Mouse (Mus musculus) bone marrow, adult 2 months (tissue): ENCODE results near the gene Rcsd1. TPM values are rescaled to one million over a fixed set of nuclear protein-coding genes. Genes with fewer than 3 reads are reported as not detected.

Source experiments
- H3K27ac ChIP-seq: fragments of 200-500 bp; 2 replicates; pipeline ENCODE4 v1.5.1; 2012; ENCODE audit warnings: low read depth, mild to moderate bottlenecking, control low read depth, inconsistent platforms, low read length; ENCODE audit not compliant: control insufficient read depth, poor library complexity, insufficient read depth
- H3K4me1 ChIP-seq: fragments of 200-500 bp; 2 replicates; pipeline ENCODE4 v1.6.1; 2011; ENCODE audit warnings: low read length; ENCODE audit not compliant: control insufficient read depth, insufficient read depth
- H3K4me3 ChIP-seq: fragments of 200-500 bp; replicated peaks from 2 replicates; pipeline ENCODE3; 2011; ENCODE audit warnings: mild to moderate bottlenecking, low read depth, low read length, control low read depth; ENCODE audit not compliant: control insufficient read depth
- CTCF ChIP-seq: fragments of 200-500 bp; IDR thresholded peaks from 2 replicates; pipeline ENCODE4 v1.5.1; 2011; ENCODE audit warnings: low read length, control low read depth; ENCODE audit not compliant: control insufficient read depth, insufficient read depth
- POLR2A ChIP-seq: fragments of 200-500 bp; IDR thresholded peaks from 2 replicates; pipeline ENCODE4 v1.6.1; 2011; ENCODE audit warnings: low read depth, mild to moderate bottlenecking, control low read depth, low read length, borderline replicate concordance; ENCODE audit not compliant: control insufficient read depth
- WGBS: fragments of 180-500 bp; shearing (Covaris S2); methylation state at CpG from one replicate; pipeline ENCODE4 v1.1.7; 2018; 5-methylcytosine and 5-hydroxymethylcytosine counted together
- polyA plus RNA-seq: library from polyadenylated mRNA; stranded (reverse); fragments of >200 nt; gene quantifications from 2 replicates; pipeline ENCODE4 v1.2.4, GENCODE M21; 2011; ENCODE audit warnings: low replicate concordance; ENCODE audit not compliant: missing spikeins, insufficient read depth, insufficient read length

Rcsd1 gene
- polyA plus RNA-seq, 1 experiment: 119 TPM

DNA sequence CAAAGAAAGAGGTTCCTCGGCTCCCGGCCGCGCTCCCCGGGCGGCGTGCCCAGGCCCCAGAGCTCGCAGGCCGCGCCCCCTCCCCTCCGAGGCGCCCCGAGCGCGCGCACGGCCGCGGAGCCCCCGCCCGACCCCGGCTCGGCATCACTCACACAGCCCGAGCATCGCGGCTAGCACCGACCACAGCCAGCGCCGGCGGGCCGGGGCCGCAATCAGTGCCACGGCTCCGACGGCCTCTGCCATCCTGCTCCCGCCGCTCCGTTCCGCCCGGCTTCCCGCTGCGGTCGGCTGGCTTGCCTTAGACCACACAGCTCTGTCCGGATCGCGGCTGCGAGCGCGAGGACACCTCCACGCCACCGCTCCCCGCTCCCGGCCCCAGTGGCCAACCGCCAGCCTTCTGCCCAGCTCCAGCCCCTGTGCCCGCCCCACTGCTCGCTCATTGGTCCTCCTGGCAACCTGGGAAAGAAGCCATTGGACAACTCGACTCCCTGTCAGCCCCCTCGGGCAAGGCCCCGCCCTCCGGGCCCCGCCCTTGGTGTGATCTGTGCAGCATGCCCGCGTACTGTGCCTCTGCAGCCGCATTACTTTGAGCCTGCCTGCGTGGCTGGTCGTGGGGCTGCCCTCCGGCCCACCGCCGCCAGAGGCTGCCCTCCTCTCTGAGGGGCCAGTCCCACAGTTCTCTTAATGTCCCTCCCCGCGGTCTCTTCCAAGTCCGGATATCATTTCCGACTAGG, 75.2 kb downstream of the Rcsd1 start, which contains the start of gene Mpzl1:
TSS of gene Mpzl1 (minus strand) at position 388 of the 734 bp plus-strand sequence.
- H3K4me3 ChIP-seq: peak within 1 kb of the TSS; percentile 86
- 0 out of 2 replicates have a peak, but pooled peaks have one; percentile 15 for TF ChIP-seq CTCF
- TF ChIP-seq POLR2A: peak; percentile 38; the same call in 1 of the 2 replicates
- H3K4me1 ChIP-seq: peaks cover 1% of the 10 kb centered on the region
- no peak within 1 kb of the TSS; the same call in 1 of the 2 replicates for H3K27ac ChIP-seq
- 1% methylated on average over 72 of the region's 73 CpGs for WGBS

DNA sequence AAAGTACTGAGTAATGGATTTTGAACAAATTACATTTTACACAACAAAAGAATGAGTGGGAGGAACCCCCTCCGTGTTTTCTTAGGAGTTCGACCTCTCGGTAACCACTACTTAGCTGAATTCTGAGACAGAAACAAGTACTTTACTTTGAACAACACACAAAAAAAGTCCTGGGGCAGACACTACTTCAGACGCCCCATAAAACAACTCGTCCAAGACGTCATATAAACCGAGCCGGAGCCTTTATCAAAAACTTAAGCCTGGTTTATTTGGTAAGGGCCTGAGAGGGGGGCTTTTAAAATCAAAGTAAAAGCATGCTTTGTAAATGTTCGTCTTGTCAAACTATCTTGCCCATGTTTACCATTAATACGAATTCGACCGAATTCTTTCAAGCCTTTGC, 76.2 kb downstream of the Rcsd1 start:
- no peak overlapping the region for H3K4me3 ChIP-seq
- H3K4me1 ChIP-seq: peaks cover 1% of the 10 kb centered on the region
- H3K27ac ChIP-seq: no peak overlapping the region
- no peak for TF ChIP-seq POLR2A
- no peak for TF ChIP-seq CTCF
- whole genome bisulfite sequencing: 50% methylated on average over 12 of the region's 12 CpGs

- Histone ChIP-seq H3K4me1 (peaks cover 1% of the 10 kb centered on the region), H3K4me3 (no peak overlapping the region), H3K27ac (no peak overlapping the region)
- WGBS: 67% methylated on average over 8 of the region's 8 CpGs
- TF ChIP-seq POLR2A (no peak), CTCF (no peak)
Measured at GRCm38 (mm10) chr1:165631136-165631535, 78.4 kb downstream of the Rcsd1 start.

DNA sequence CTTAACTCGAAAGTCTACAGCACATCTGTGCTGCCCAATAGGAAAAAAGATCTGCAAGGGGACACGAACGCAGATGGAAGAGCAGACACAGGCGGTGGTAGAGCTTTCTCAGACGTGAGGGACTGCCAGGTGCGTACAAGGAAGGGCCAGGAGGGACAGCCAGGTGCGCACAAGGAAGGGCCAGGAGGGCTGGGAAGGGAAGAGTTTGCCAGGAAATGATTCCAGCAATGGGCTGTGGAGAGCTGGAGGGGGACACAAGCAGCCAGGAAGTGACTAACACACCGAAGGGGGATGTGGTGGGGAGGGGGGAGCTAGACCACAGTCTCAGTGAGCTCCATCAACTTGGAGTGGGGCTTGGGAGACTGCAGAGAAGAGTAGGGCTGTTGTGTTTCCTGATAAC, 79.6 kb downstream of the Rcsd1 start:
- no peak overlapping the region for H3K4me3 ChIP-seq
- TF ChIP-seq CTCF (no peak), POLR2A (no peak)
- no peak overlapping the region for H3K27ac ChIP-seq
- 36% methylated on average over 8 of the region's 8 CpGs for WGBS
- peaks cover 3% of the 10 kb centered on the region for H3K4me1 ChIP-seq

GRCm38 (mm10) chr1:165628603-165629002, 81.0 kb downstream of the Rcsd1 start:
- H3K4me3 ChIP-seq: no peak overlapping the region
- H3K4me1 ChIP-seq: peaks cover 3% of the 10 kb centered on the region
- no peak for TF ChIP-seq POLR2A
- no peak for TF ChIP-seq CTCF
- no peak overlapping the region for H3K27ac ChIP-seq
- WGBS: 32% methylated on average over 1 of the region's 1 CpGs

- Histone ChIP-seq H3K4me1 (peaks cover 4% of the 10 kb centered on the region), H3K27ac (no peak overlapping the region; the same call in 1 of the 2 replicates), H3K4me3 (no peak overlapping the region)
- 56% methylated on average over 5 of the region's 5 CpGs for WGBS
- TF ChIP-seq POLR2A (no peak), CTCF (no peak)
Measured at GRCm38 (mm10) chr1:165625896-165626295, 83.7 kb downstream of the Rcsd1 start.

DNA sequence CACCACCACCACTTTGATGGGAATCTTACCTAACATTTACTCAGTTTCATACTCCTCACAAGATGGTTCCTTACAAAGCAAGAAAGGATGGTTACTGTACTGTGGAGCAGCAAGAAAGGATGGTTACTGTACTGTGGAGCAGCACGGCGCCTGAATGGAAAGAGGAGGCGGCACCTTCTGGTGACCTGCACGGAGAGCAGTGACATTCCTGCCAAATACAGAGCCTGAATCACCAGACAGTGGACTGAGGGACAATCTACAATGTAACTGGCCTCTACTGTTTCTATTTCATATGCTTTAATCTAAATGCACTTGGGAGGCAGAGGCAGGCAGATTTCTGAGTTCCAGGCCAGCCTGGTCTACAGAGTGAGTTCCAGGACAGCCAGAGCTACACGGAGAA, 84.5 kb downstream of the Rcsd1 start:
- WGBS: 83% methylated on average over 5 of the region's 5 CpGs
- TF ChIP-seq CTCF (no peak), POLR2A (no peak)
- H3K4me3 ChIP-seq: no peak overlapping the region
- H3K27ac ChIP-seq: peak overlapping the region; percentile 48; the same call in 1 of the 2 replicates
- peaks cover 4% of the 10 kb centered on the region for H3K4me1 ChIP-seq

DNA sequence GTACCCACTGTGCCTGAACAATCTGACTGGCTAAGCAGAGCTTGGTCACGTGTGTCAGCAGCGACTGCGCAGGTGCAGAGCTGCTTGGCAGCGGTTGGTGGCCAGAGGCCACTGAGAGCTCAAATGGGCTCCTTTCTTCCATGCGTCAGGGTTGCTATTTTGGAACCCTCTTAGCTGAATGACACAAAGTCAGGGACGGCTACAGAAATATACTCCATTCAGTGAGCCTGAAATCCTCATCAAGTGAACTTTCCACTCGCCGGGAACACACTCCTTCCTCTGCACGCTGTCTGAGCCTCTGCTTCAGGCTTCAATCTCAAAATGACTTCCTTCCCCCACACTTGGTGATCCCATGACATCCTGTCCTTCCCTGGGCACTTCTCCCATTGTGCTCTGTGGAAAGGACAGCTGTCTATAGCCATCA, 91.3 kb downstream of the Rcsd1 start:
- TF ChIP-seq CTCF (no peak), POLR2A (no peak)
- Histone ChIP-seq H3K27ac (no peak overlapping the region), H3K4me1 (peaks cover 2% of the 10 kb centered on the region), H3K4me3 (no peak overlapping the region)
- whole genome bisulfite sequencing: 67% methylated on average over 9 of the region's 9 CpGs
